13 mouse cellular contexts compared by ENCODE assay signal in the genomic region with DNA sequence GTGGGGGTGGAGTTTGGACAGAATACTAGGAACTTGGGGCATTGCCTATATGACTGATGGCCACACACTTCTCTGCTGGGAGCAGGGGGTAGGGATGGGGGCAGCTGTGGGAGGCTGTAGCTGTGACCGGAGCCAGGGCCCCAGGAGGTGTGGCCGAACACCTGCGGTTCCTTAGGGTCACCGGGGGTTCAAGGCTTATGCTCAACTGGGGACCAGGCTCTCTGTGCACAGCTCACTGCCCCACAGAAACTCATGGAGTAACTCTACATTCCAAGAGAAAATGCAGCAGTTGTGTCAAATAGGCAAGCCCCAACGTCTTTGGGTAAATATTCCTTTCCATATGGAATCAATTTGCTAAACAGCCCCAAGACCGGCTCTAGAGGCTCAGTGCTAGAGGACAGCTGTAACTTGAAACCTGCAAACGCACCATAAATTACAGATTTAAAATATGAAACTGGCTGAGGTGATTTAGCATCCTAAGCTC. TPM values are rescaled to one million over a fixed set of nuclear protein-coding genes. Genes with fewer than 3 reads are reported as not detected.
DNase-seq lines count a peak whose midpoint lies in the region; ATAC-seq and TF ChIP-seq lines count a peak whose summit lies in the region.
"Had no signal": no experiment of that assay in that cellular context is flagged by ENCODE, and none has a peak within 500 bp of the region (broad histone marks: within the 10 kb centered on the region; RNA-seq: fewer than 3 reads in every experiment).

No protein-coding gene starts in this region.

- no peak overlapping the region for H3K27ac ChIP-seq in hindbrain, embryonic 11.5 days (ENCODE audit: low read depth, low read length)
- H3K27ac ChIP-seq in hindbrain, postnatal 0 days, result no peak overlapping the region
- no peak overlapping the region for H3K27ac ChIP-seq in neural tube, embryonic 15.5 days (replicated peaks)
- peak overlapping the region; percentile 84 for H3K27ac ChIP-seq in limb, embryonic 10.5 days
- H3K27ac ChIP-seq: layer of hippocampus, adult 2 months had no signal

- H3K9me3 ChIP-seq in hindbrain, embryonic 11.5 days (ENCODE audit: control insufficient read depth, low read length), result no peaks in the 10 kb centered on the region
- no peaks in the 10 kb centered on the region for H3K9me3 ChIP-seq in hindbrain, postnatal 0 days (ENCODE audit: low read length)
- H3K9me3 ChIP-seq in neural tube, embryonic 15.5 days (replicated peaks), result 0 out of 2 replicates have a peak, but pooled peaks cover 2% of the 10 kb centered on the region
- no peaks in the 10 kb centered on the region for H3K9me3 ChIP-seq in limb, embryonic 10.5 days (replicated peaks)

- no peaks in the 10 kb centered on the region for H3K36me3 ChIP-seq in hindbrain, embryonic 11.5 days (ENCODE audit: control insufficient read depth, insufficient read depth, low read length)
- H3K36me3 ChIP-seq in hindbrain, postnatal 0 days (ENCODE audit: insufficient read depth, low read length), result no peaks in the 10 kb centered on the region
- H3K36me3 ChIP-seq in neural tube, embryonic 15.5 days, result peaks cover 20% of the 10 kb centered on the region
- H3K36me3 ChIP-seq in limb, embryonic 10.5 days, result no peaks in the 10 kb centered on the region

- H3K27me3 ChIP-seq in hindbrain, embryonic 11.5 days (ENCODE audit: control insufficient read depth, insufficient read depth, low read length), result no peaks in the 10 kb centered on the region
- no peaks in the 10 kb centered on the region for H3K27me3 ChIP-seq in hindbrain, postnatal 0 days (ENCODE audit: insufficient read depth, low read length)
- no peaks in the 10 kb centered on the region for H3K27me3 ChIP-seq in neural tube, embryonic 15.5 days (replicated peaks)
- no peaks in the 10 kb centered on the region for H3K27me3 ChIP-seq in limb, embryonic 10.5 days (ENCODE audit: low read depth, poor library complexity, severe bottlenecking)

- 46% methylated on average over 7 of the region's 7 CpGs for WGBS in hindbrain, embryonic 11.5 days
- 61% methylated on average over 7 of the region's 7 CpGs for WGBS in hindbrain, postnatal 0 days
- WGBS in neural tube, embryonic 15.5 days, result 59% methylated on average over 7 of the region's 7 CpGs
- 17% methylated on average over 7 of the region's 7 CpGs for WGBS in limb, embryonic 10.5 days

- H3K9ac ChIP-seq in hindbrain, embryonic 11.5 days (ENCODE audit: low read depth, low read length), result no peak overlapping the region
- H3K9ac ChIP-seq in hindbrain, postnatal 0 days (replicated peaks; ENCODE audit: low read length), result no peak overlapping the region
- H3K9ac ChIP-seq in neural tube, embryonic 15.5 days (replicated peaks), result no peak overlapping the region
- H3K9ac ChIP-seq: forebrain, postnatal 0 days had no signal

- TF ChIP-seq CTCF in hindbrain, postnatal 0 days (IDR thresholded peaks at IDR 0.05; ENCODE audit: low read depth), result no peak

- H3K4me1 ChIP-seq in hindbrain, embryonic 11.5 days (replicated peaks; ENCODE audit: control insufficient read depth, insufficient read depth, low read length), result no peaks in the 10 kb centered on the region
- H3K4me1 ChIP-seq in hindbrain, postnatal 0 days (ENCODE audit: insufficient read depth, low read length), result no peaks in the 10 kb centered on the region
- H3K4me1 ChIP-seq in neural tube, embryonic 15.5 days, result no peaks in the 10 kb centered on the region
- peaks cover 47% of the 10 kb centered on the region for H3K4me1 ChIP-seq in limb, embryonic 10.5 days

- ATAC-seq in hindbrain, embryonic 11.5 days (ENCODE audit: low FRiP score), result 0 out of 2 replicates have a peak, but pooled peaks have one; percentile 30
- ATAC-seq in hindbrain, postnatal 0 days, result no peak
- ATAC-seq in neural tube, embryonic 15.5 days (ENCODE audit: low FRiP score), result no peak
- ATAC-seq in megakaryocyte-erythroid progenitor cell, adult 5-6 weeks (replicated peaks; ENCODE audit: low FRiP score, low TSS enrichment, poor library complexity, severe bottlenecking), result no peak
- ATAC-seq: forebrain, postnatal 0 days; inflammation-experienced regulatory T-cells, adult 6 months had no signal

- no peak overlapping the region for H3K4me2 ChIP-seq in hindbrain, embryonic 11.5 days (replicated peaks; ENCODE audit: low read depth, low read length)
- no peak overlapping the region for H3K4me2 ChIP-seq in hindbrain, postnatal 0 days (ENCODE audit: low read depth, low read length)
- H3K4me2 ChIP-seq in neural tube, embryonic 15.5 days, result no peak overlapping the region

- H3K4me3 ChIP-seq in hindbrain, embryonic 11.5 days (ENCODE audit: low read depth, low read length), result no peak overlapping the region
- no peak overlapping the region for H3K4me3 ChIP-seq in hindbrain, postnatal 0 days (ENCODE audit: low read length)
- H3K4me3 ChIP-seq in neural tube, embryonic 15.5 days (replicated peaks), result no peak overlapping the region
- no peak overlapping the region for H3K4me3 ChIP-seq in limb, embryonic 10.5 days
- H3K4me3 ChIP-seq: layer of hippocampus, adult 2 months had no signal

- no peak for DNase-seq in hindbrain, embryonic 11.5 days (ENCODE audit: low spot score)
- DNase-seq in hindbrain, postnatal 0 days (ENCODE audit: low spot score), result no peak
- DNase-seq in neural tube, embryonic 10.5 days (ENCODE audit: extremely low spot score, low spot score), result peak; percentile 40
- DNase-seq in limb, embryonic 10.5 days (ENCODE audit: low spot score), result peak; percentile 69
- DNase-seq in cerebellum, adult 11-12 months, result no peak
- no peak for DNase-seq in cerebellum, adult 8-10 months
- DNase-seq: adrenal gland, adult 2 months; forebrain, postnatal 0 days; lung, adult 2 months had no signal

RNA-seq across cellular contexts. Expression of gene Ankrd55, which starts 58.5 kb away (rescaled TPM):
- 1.7 TPM in 2 replicates for polyA plus RNA-seq in hindbrain, embryonic 11.5 days (2014; fragmentation: Nextera tagmentation; extraction: Ambion mirVana)
- 16.5 and 25.5 TPM in 2 replicates for total RNA-seq in hindbrain, postnatal 0 days (2014; rRNA removed)
- polyA plus RNA-seq in hindbrain, postnatal 0 days (2015; fragmentation: Nextera tagmentation; extraction: Ambion mirVana), result 12.0 and 12.4 TPM in 2 replicates
- 10.2 and 12.3 TPM in 2 replicates for polyA plus RNA-seq in neural tube, embryonic 15.5 days (2015; fragmentation: Nextera tagmentation; extraction: Ambion mirVana)
- polyA plus RNA-seq in limb, embryonic 10.5 days (2016; fragmentation: Nextera tagmentation; extraction: Ambion mirVana), result 0.23 and 0.46 TPM in 2 replicates
- total RNA-seq in megakaryocyte-erythroid progenitor cell, adult 5-6 weeks (2014; fragmentation: Nextera tagmentation), result not detected in 2 replicates
- not detected in 2 replicates for total RNA-seq in megakaryocyte-erythroid progenitor cell, adult 5-6 weeks (2017)

Comparison
In these comparisons a context has a peak if more than half of its experiments do, and no peak if none do; other contexts are left out.
1. DNase-seq: peak in neural tube, embryonic 10.5 days (single experiment) and limb, embryonic 10.5 days (single experiment); none in hindbrain, embryonic 11.5 days (single experiment), hindbrain, postnatal 0 days (single experiment), cerebellum, adult 11-12 months (single experiment) and cerebellum, adult 8-10 months (single experiment).